Mouse (Mus musculus): ENCODE results near the gene Aipl1. TPM values are rescaled to one million over a fixed set of nuclear protein-coding genes. Genes with fewer than 3 reads are reported as not detected.

Aipl1 gene
- polyA plus RNA-seq, 1 experiment from 2014 or later = 0.40 TPM

GRCm38 (mm10) chr11:72066330-72066729 is 29.0 kb upstream of the Aipl1 start:
- H3K9ac ChIP-seq = no peak overlapping the region
- ATAC-seq (ENCODE audit: low FRiP score) = no peak

GRCm38 (mm10) chr11:72065103-72065502 is 27.8 kb upstream of the Aipl1 start:
- no peak overlapping the region for H3K9ac ChIP-seq
- H3K4me1 ChIP-seq = 0 out of 2 replicates have a peak, but pooled peaks cover under 1% of the 10 kb centered on the region
- WGBS = 90% methylated on average over 8 of the region's 8 CpGs
- peaks cover 7% of the 10 kb centered on the region for H3K9me3 ChIP-seq (replicated peaks)
- H3K4me2 ChIP-seq (replicated peaks) = no peak overlapping the region
- H3K36me3 ChIP-seq = no peaks in the 10 kb centered on the region
- no peaks in the 10 kb centered on the region for H3K27me3 ChIP-seq
- no peak overlapping the region for H3K27ac ChIP-seq
- ATAC-seq (ENCODE audit: low FRiP score) = no peak
- no peak overlapping the region for H3K4me3 ChIP-seq

More at GRCm38 (mm10) chr11:72066330-72066729, 29.0 kb upstream of the Aipl1 start:
- 0 out of 2 replicates have a peak, but pooled peaks cover 3% of the 10 kb centered on the region for H3K4me1 ChIP-seq
- no peak overlapping the region for H3K4me3 ChIP-seq
- H3K27ac ChIP-seq = no peak overlapping the region
- no peak overlapping the region for H3K4me2 ChIP-seq (replicated peaks)
- no peaks in the 10 kb centered on the region for H3K27me3 ChIP-seq
- 40% methylated on average over 6 of the region's 6 CpGs for WGBS
- H3K9me3 ChIP-seq (replicated peaks) = peaks cover 7% of the 10 kb centered on the region
- H3K36me3 ChIP-seq = no peaks in the 10 kb centered on the region

GRCm38 (mm10) chr11:72064414-72064813 is 27.1 kb upstream of the Aipl1 start:
- H3K36me3 ChIP-seq = no peaks in the 10 kb centered on the region
- no peak overlapping the region for H3K9ac ChIP-seq
- WGBS = 84% methylated on average over 6 of the region's 6 CpGs
- H3K9me3 ChIP-seq (replicated peaks) = peaks cover 7% of the 10 kb centered on the region
- H3K4me2 ChIP-seq (replicated peaks) = no peak overlapping the region
- H3K27ac ChIP-seq = no peak overlapping the region
- no peak for ATAC-seq (ENCODE audit: low FRiP score)
- no peaks in the 10 kb centered on the region for H3K27me3 ChIP-seq
- no peak overlapping the region for H3K4me3 ChIP-seq
- H3K4me1 ChIP-seq = no peaks in the 10 kb centered on the region

GRCm38 (mm10) chr11:72061093-72061620 is 23.8 kb upstream of the Aipl1 start:
- Histone ChIP-seq H3K4me3 (no peak overlapping the region), H3K9ac (no peak overlapping the region), H3K9me3 (replicated peaks) (peaks cover 7% of the 10 kb centered on the region), H3K27ac (no peak overlapping the region), H3K4me1 (0 out of 2 replicates have a peak, but pooled peaks cover under 1% of the 10 kb centered on the region), H3K36me3 (no peaks in the 10 kb centered on the region), H3K4me2 (replicated peaks) (no peak overlapping the region), H3K27me3 (no peaks in the 10 kb centered on the region)
- WGBS = 84% methylated on average over 13 of the region's 13 CpGs
- ATAC-seq (ENCODE audit: low FRiP score) = no peak

- no peak for ATAC-seq (ENCODE audit: low FRiP score)
- Histone ChIP-seq H3K4me2 (replicated peaks) (no peak overlapping the region), H3K9me3 (replicated peaks) (peaks cover 7% of the 10 kb centered on the region), H3K4me1 (0 out of 2 replicates have a peak, but pooled peaks cover 4% of the 10 kb centered on the region), H3K36me3 (no peaks in the 10 kb centered on the region), H3K27me3 (no peaks in the 10 kb centered on the region), H3K4me3 (no peak overlapping the region), H3K27ac (no peak overlapping the region), H3K9ac (no peak overlapping the region)
- WGBS = 81% methylated on average over 9 of the region's 9 CpGs
Observed at GRCm38 (mm10) chr11:72060416-72060815, 23.1 kb upstream of the Aipl1 start.

- no peaks in the 10 kb centered on the region for H3K9me3 ChIP-seq (replicated peaks)
- H3K36me3 ChIP-seq = no peaks in the 10 kb centered on the region
- ATAC-seq (ENCODE audit: low FRiP score) = no peak
- 71% methylated on average over 3 of the region's 3 CpGs for WGBS
- no peak overlapping the region for H3K27ac ChIP-seq
- 0 out of 2 replicates have a peak, but pooled peaks cover 4% of the 10 kb centered on the region for H3K4me1 ChIP-seq
- peaks cover 2% of the 10 kb centered on the region; the same call in 1 of the 2 replicates for H3K27me3 ChIP-seq
- H3K4me3 ChIP-seq = no peak overlapping the region
- H3K9ac ChIP-seq = no peak overlapping the region
- no peak overlapping the region for H3K4me2 ChIP-seq (replicated peaks)
Observed at GRCm38 (mm10) chr11:72057166-72057565, 19.9 kb upstream of the Aipl1 start.

GRCm38 (mm10) chr11:72055176-72055575 is 17.9 kb upstream of the Aipl1 start:
- Histone ChIP-seq H3K9me3 (replicated peaks) (no peaks in the 10 kb centered on the region), H3K27me3 (peaks cover 22% of the 10 kb centered on the region), H3K4me3 (no peak overlapping the region), H3K27ac (no peak overlapping the region), H3K4me2 (replicated peaks) (no peak overlapping the region), H3K36me3 (no peaks in the 10 kb centered on the region), H3K9ac (no peak overlapping the region), H3K4me1 (peaks cover 12% of the 10 kb centered on the region; the same call in 1 of the 2 replicates)
- WGBS = 50% methylated on average over 2 of the region's 2 CpGs
- ATAC-seq (ENCODE audit: low FRiP score) = no peak

- 15% methylated on average over 5 of the region's 5 CpGs for WGBS
Observed at GRCm38 (mm10) chr11:72052636-72053035, 15.3 kb upstream of the Aipl1 start.

GRCm38 (mm10) chr11:72052221-72052620 is 14.9 kb upstream of the Aipl1 start:
- Histone ChIP-seq H3K4me3 (no peak overlapping the region), H3K36me3 (no peaks in the 10 kb centered on the region), H3K9ac (no peak overlapping the region), H3K9me3 (replicated peaks) (no peaks in the 10 kb centered on the region), H3K27ac (no peak overlapping the region), H3K4me2 (replicated peaks) (no peak overlapping the region), H3K27me3 (peaks cover 34% of the 10 kb centered on the region), H3K4me1 (peaks cover 17% of the 10 kb centered on the region; the same call in 1 of the 2 replicates)
- 69% methylated on average over 3 of the region's 3 CpGs for WGBS
- ATAC-seq (ENCODE audit: low FRiP score) = no peak

More at GRCm38 (mm10) chr11:72052636-72053035, 15.3 kb upstream of the Aipl1 start:
- no peaks in the 10 kb centered on the region for H3K9me3 ChIP-seq (replicated peaks)
- H3K4me1 ChIP-seq = peaks cover 17% of the 10 kb centered on the region; the same call in 1 of the 2 replicates
- no peaks in the 10 kb centered on the region for H3K36me3 ChIP-seq
- ATAC-seq (ENCODE audit: low FRiP score) = peak; percentile 23; the same call in 1 of the 2 replicates
- H3K4me3 ChIP-seq = no peak overlapping the region
- H3K27ac ChIP-seq = no peak overlapping the region
- no peak overlapping the region for H3K9ac ChIP-seq
- peaks cover 34% of the 10 kb centered on the region for H3K27me3 ChIP-seq
- no peak overlapping the region for H3K4me2 ChIP-seq (replicated peaks)

- Histone ChIP-seq H3K9ac (peak overlapping the region; percentile 71), H3K4me2 (replicated peaks) (peak overlapping the region; percentile 92), H3K4me1 (peaks cover 16% of the 10 kb centered on the region; the same call in 1 of the 2 replicates), H3K4me3 (peak overlapping the region; percentile 57), H3K27me3 (peaks cover 34% of the 10 kb centered on the region), H3K9me3 (replicated peaks) (no peaks in the 10 kb centered on the region), H3K27ac (no peak overlapping the region), H3K36me3 (peaks cover 6% of the 10 kb centered on the region; the same call in 1 of the 2 replicates)
- peak; percentile 59 for ATAC-seq (ENCODE audit: low FRiP score)
- 2% methylated on average over 45 of the region's 45 CpGs for WGBS
Observed at GRCm38 (mm10) chr11:72050895-72051858, 13.9 kb upstream of the Aipl1 start.

- no peaks in the 10 kb centered on the region for H3K9me3 ChIP-seq (replicated peaks)
- peak overlapping the region; percentile 92 for H3K4me2 ChIP-seq (replicated peaks)
- no peak overlapping the region for H3K27ac ChIP-seq
- peak overlapping the region; percentile 71 for H3K9ac ChIP-seq
- peaks cover 14% of the 10 kb centered on the region; the same call in 1 of the 2 replicates for H3K4me1 ChIP-seq
- WGBS = 28% methylated on average over 14 of the region's 14 CpGs
- H3K4me3 ChIP-seq = peak overlapping the region; percentile 57
- 0 out of 2 replicates have a peak, but pooled peaks have one; percentile 6 for ATAC-seq (ENCODE audit: low FRiP score)
- peaks cover 34% of the 10 kb centered on the region for H3K27me3 ChIP-seq
- H3K36me3 ChIP-seq = peaks cover 15% of the 10 kb centered on the region
Observed at GRCm38 (mm10) chr11:72050168-72050894, 13.0 kb upstream of the Aipl1 start.

All from hindbrain, embryonic 12.5 days (tissue).